Mouse (Mus musculus): ENCODE data around the gene Enah. TPM values are rescaled to one million over a fixed set of nuclear protein-coding genes. Genes with fewer than 3 reads are reported as not detected.

Enah gene
- total and polyA plus RNA-seq, 2 experiments from 2014 or later = 13.2 to 77.9 TPM

DNA sequence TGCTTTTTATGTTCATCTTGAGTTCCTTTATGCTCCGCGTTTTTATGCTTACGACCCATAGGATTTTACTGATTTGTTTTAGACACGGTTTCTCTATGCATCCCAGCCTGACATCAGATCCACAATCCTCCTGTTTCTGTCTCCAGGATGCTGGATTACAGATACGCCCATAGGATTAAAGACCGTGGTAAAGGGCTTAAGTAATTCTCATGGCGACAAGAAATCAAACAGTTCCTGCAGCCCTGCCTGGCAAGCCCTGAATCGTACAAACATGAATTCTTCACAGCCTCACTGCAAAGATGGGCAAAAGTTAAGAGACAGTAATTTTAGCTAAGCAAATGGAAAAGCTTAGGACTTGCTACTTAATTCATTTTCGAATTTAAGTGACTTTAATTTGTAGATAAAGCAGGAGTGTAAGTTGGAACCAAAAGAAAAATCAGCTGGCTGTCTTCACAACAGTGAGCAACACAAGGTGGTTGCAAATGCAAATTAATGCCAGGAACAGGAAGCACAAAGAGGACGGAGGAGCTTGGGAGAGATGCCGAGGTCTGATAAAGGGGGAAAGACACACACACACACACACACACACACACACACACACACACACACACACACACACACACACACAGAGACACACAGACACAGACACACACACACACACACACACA is 118.0 kb downstream of the Enah start:
- no peaks in the 10 kb centered on the region for H3K4me1 ChIP-seq (ENCODE audit: control insufficient read depth, insufficient read depth)
- no peaks in the 10 kb centered on the region for H3K9me3 ChIP-seq (replicated peaks; ENCODE audit: control insufficient read depth, low read length)
- H3K4me2 ChIP-seq (ENCODE audit: low read depth, low read length) = no peak overlapping the region
- TF ChIP-seq EP300 (IDR thresholded peaks at IDR 0.05; ENCODE audit: low read depth) (no peak), CTCF (IDR thresholded peaks at IDR 0.05; ENCODE audit: low read depth) (no peak)
- no peak overlapping the region for H3K9ac ChIP-seq (replicated peaks; ENCODE audit: low read depth, low read length)
- WGBS = 76% methylated on average over 11 of the region's 11 CpGs
- H3K27me3 ChIP-seq (ENCODE audit: control insufficient read depth, insufficient read depth, low read length) = no peaks in the 10 kb centered on the region
- no peak overlapping the region for H3K4me3 ChIP-seq (ENCODE audit: low read depth, low read length)
- ATAC-seq (ENCODE audit: insufficient read depth, low read depth) = no peak
- peaks cover 37% of the 10 kb centered on the region for H3K36me3 ChIP-seq (replicated peaks; ENCODE audit: control insufficient read depth, insufficient read depth, low read length)
- DNase-seq (ENCODE audit: low spot score) = no peak
- no peak overlapping the region for H3K27ac ChIP-seq (ENCODE audit: low read depth)

DNA sequence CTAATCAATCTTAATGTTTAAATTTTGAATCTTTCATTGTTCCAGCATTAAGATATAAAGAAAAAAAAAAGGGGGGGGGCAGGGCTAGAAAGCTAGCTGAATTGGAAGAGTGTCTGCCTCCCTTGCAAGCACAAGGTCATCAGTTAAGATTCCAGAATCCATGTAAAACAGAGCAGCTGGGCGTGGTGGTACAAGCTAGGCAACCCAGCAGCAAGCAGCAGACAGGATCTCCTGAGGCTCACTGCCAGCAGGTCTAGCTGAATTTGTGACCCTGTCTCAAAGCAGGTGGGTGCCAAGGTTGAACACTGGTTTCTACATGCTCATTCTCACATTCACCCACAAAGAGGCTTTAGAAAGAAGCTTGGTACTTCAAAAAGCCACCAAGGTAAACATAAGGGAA is 118.9 kb downstream of the Enah start:
- no peaks in the 10 kb centered on the region for H3K4me1 ChIP-seq (ENCODE audit: control insufficient read depth, insufficient read depth)
- no peak for DNase-seq (ENCODE audit: low spot score)
- H3K27ac ChIP-seq (ENCODE audit: low read depth) = no peak overlapping the region
- no peak for ATAC-seq (ENCODE audit: insufficient read depth, low read depth)
- H3K4me2 ChIP-seq (ENCODE audit: low read depth, low read length) = no peak overlapping the region
- TF ChIP-seq CTCF (IDR thresholded peaks at IDR 0.05; ENCODE audit: low read depth) (no peak), EP300 (IDR thresholded peaks at IDR 0.05; ENCODE audit: low read depth) (no peak)
- H3K4me3 ChIP-seq (ENCODE audit: low read depth, low read length) = no peak overlapping the region
- no peaks in the 10 kb centered on the region for H3K27me3 ChIP-seq (ENCODE audit: control insufficient read depth, insufficient read depth, low read length)
- peaks cover 27% of the 10 kb centered on the region for H3K36me3 ChIP-seq (replicated peaks; ENCODE audit: control insufficient read depth, insufficient read depth, low read length)
- no peak overlapping the region for H3K9ac ChIP-seq (replicated peaks; ENCODE audit: low read depth, low read length)
- H3K9me3 ChIP-seq (replicated peaks; ENCODE audit: control insufficient read depth, low read length) = no peaks in the 10 kb centered on the region
- WGBS = 47% methylated on average over 1 of the region's 1 CpGs

DNA sequence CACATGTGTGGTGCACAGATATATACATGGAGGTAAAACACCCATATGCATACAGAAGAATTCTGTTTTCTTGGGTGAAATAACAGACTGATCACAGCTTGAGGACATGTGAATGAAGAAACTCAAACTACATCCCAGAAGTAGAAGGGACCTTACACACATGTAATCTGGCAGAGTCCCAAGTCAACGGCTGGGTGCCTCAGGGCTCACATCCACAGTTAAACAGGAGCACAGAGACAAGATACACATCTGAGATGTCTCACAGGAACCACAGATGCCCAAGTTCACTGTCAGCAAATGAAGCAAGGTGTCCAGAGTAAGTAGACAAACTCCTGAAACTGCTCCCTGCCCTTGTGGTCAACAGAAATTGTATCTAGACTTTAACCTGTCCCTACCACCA is 120.8 kb downstream of the Enah start:
- TF ChIP-seq CTCF (IDR thresholded peaks at IDR 0.05; ENCODE audit: low read depth) (no peak), EP300 (IDR thresholded peaks at IDR 0.05; ENCODE audit: low read depth) (no peak)

DNA sequence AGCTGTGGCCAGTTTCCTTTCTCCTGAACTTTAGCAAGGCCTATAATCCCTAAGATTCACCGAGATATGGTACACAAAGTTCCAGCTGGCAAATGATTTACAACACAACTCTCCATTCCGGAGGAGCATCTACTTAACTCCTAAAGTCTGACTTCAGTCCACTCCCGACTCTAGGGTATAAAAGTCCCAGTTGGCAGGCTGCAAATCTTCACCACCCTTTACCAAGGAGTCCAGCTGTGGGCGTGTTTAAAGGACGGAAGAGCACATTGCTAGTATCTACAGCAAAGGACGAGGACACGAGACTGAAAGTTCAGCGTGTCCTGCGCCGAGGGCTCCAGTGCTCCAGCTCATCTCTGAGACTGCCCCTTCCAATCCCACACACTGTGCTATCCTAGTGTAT is 122.8 kb downstream of the Enah start:
- 81% methylated on average over 10 of the region's 10 CpGs for WGBS
- H3K4me2 ChIP-seq (ENCODE audit: low read depth, low read length) = no peak overlapping the region
- ATAC-seq (ENCODE audit: insufficient read depth, low read depth) (no peak), DNase-seq (ENCODE audit: low spot score) (no peak)
- H3K4me1 ChIP-seq (ENCODE audit: control insufficient read depth, insufficient read depth) = peaks cover 3% of the 10 kb centered on the region; the same call in 1 of the 2 replicates
- no peaks in the 10 kb centered on the region for H3K36me3 ChIP-seq (replicated peaks; ENCODE audit: control insufficient read depth, insufficient read depth, low read length)
- TF ChIP-seq EP300 (IDR thresholded peaks at IDR 0.05; ENCODE audit: low read depth) (no peak), CTCF (IDR thresholded peaks at IDR 0.05; ENCODE audit: low read depth) (no peak)
- H3K27ac ChIP-seq (ENCODE audit: low read depth) = no peak overlapping the region
- H3K9ac ChIP-seq (replicated peaks; ENCODE audit: low read depth, low read length) = no peak overlapping the region
- H3K4me3 ChIP-seq (ENCODE audit: low read depth, low read length) = no peak overlapping the region
- no peaks in the 10 kb centered on the region for H3K9me3 ChIP-seq (replicated peaks; ENCODE audit: control insufficient read depth, low read length)
- H3K27me3 ChIP-seq (ENCODE audit: control insufficient read depth, insufficient read depth, low read length) = no peaks in the 10 kb centered on the region

More for the DNA sequence above, 120.8 kb downstream of the Enah start:
- no peak overlapping the region for H3K4me3 ChIP-seq (ENCODE audit: low read depth, low read length)
- H3K36me3 ChIP-seq (replicated peaks; ENCODE audit: control insufficient read depth, insufficient read depth, low read length) = peaks cover 12% of the 10 kb centered on the region
- H3K27me3 ChIP-seq (ENCODE audit: control insufficient read depth, insufficient read depth, low read length) = no peaks in the 10 kb centered on the region
- no peak overlapping the region for H3K27ac ChIP-seq (ENCODE audit: low read depth)
- WGBS = 57% methylated on average over 1 of the region's 1 CpGs
- H3K4me2 ChIP-seq (ENCODE audit: low read depth, low read length) = no peak overlapping the region
- no peak overlapping the region for H3K9ac ChIP-seq (replicated peaks; ENCODE audit: low read depth, low read length)
- DNase-seq (ENCODE audit: low spot score) = no peak
- no peaks in the 10 kb centered on the region for H3K9me3 ChIP-seq (replicated peaks; ENCODE audit: control insufficient read depth, low read length)
- ATAC-seq (ENCODE audit: insufficient read depth, low read depth) = no peak
- H3K4me1 ChIP-seq (ENCODE audit: control insufficient read depth, insufficient read depth) = no peaks in the 10 kb centered on the region; the same call in 1 of the 2 replicates

DNA sequence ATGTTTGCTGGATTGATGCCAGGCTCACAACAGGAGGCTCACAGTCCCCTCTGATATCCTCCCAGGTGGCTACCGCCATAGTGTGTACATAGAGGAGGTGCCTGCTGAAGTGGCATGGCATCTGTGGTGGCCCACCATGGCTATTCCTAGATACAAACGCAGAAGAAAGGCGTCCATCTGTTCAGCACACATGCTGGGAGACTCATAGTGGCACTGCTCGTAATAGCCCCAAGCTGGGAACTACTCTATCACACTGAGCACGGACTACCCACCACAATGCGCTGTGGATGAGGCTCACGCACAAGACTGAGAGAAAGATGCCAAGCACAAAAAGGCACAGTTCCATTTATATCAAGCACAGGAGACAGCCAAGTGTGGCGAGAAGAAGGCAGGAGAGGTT is 126.1 kb downstream of the Enah start:
- Histone ChIP-seq H3K9ac (replicated peaks; ENCODE audit: low read depth, low read length) (no peak overlapping the region), H3K27me3 (ENCODE audit: control insufficient read depth, insufficient read depth, low read length) (no peaks in the 10 kb centered on the region), H3K4me3 (ENCODE audit: low read depth, low read length) (no peak overlapping the region), H3K27ac (ENCODE audit: low read depth) (no peak overlapping the region), H3K4me1 (ENCODE audit: control insufficient read depth, insufficient read depth) (peaks cover 3% of the 10 kb centered on the region; the same call in 1 of the 2 replicates), H3K36me3 (replicated peaks; ENCODE audit: control insufficient read depth, insufficient read depth, low read length) (no peaks in the 10 kb centered on the region), H3K9me3 (replicated peaks; ENCODE audit: control insufficient read depth, low read length) (no peaks in the 10 kb centered on the region), H3K4me2 (ENCODE audit: low read depth, low read length) (no peak overlapping the region)
- DNase-seq (ENCODE audit: low spot score) = no peak
- no peak for ATAC-seq (ENCODE audit: insufficient read depth, low read depth)
- WGBS = 54% methylated on average over 8 of the region's 8 CpGs
- TF ChIP-seq EP300 (IDR thresholded peaks at IDR 0.05; ENCODE audit: low read depth) (no peak), CTCF (IDR thresholded peaks at IDR 0.05; ENCODE audit: low read depth) (no peak)

DNA sequence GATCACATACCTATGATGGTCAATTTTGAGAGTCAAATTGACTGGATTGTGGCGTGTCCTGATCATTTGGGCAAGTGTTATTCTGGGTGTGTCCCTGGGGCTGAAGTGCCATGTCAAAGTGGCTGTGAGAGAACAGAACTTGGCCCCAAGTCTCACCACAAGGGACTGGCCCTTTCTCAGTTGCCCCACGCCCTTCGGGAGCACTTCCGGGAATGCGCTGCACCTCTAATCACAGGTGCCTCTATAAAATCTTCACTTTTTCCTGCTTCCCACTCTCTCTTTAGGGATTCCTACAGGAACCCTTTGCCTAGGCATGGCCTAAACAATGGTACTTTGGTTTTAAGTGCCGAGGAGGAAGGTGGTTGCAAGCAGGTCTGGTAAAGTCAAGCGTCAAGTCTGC is 130.1 kb downstream of the Enah start:
- Histone ChIP-seq H3K9me3 (replicated peaks; ENCODE audit: control insufficient read depth, low read length) (no peaks in the 10 kb centered on the region), H3K4me3 (ENCODE audit: low read depth, low read length) (no peak overlapping the region), H3K27me3 (ENCODE audit: control insufficient read depth, insufficient read depth, low read length) (no peaks in the 10 kb centered on the region), H3K4me1 (ENCODE audit: control insufficient read depth, insufficient read depth) (peaks cover 3% of the 10 kb centered on the region; the same call in 1 of the 2 replicates), H3K4me2 (ENCODE audit: low read depth, low read length) (no peak overlapping the region), H3K9ac (replicated peaks; ENCODE audit: low read depth, low read length) (no peak overlapping the region), H3K27ac (ENCODE audit: low read depth) (no peak overlapping the region), H3K36me3 (replicated peaks; ENCODE audit: control insufficient read depth, insufficient read depth, low read length) (no peaks in the 10 kb centered on the region)
- no peak for DNase-seq (ENCODE audit: low spot score)
- no peak for ATAC-seq (ENCODE audit: insufficient read depth, low read depth)
- TF ChIP-seq EP300 (IDR thresholded peaks at IDR 0.05; ENCODE audit: low read depth) (no peak), CTCF (IDR thresholded peaks at IDR 0.05; ENCODE audit: low read depth) (no peak)
- 80% methylated on average over 7 of the region's 7 CpGs for WGBS

All from heart, postnatal 0 days (tissue).